Mouse (Mus musculus) E14TG2a.4 (cell line): ENCODE measurements around the gene Mymk.

ENCODE experiments used
- H3K27me3 ChIP-seq: 2 replicates; pipeline ENCODE4 v1.6.1; 2014; ENCODE audit warnings: low read length, control low read depth; ENCODE audit not compliant: insufficient read depth
- H3K36me3 ChIP-seq: 2 replicates; pipeline ENCODE4 v1.6.1; 2014; ENCODE audit warnings: low read length, control low read depth; ENCODE audit not compliant: insufficient read depth
- H3K4me1 ChIP-seq: replicated peaks from 2 replicates; pipeline ENCODE4 v1.6.1; 2014; ENCODE audit warnings: low read depth, low read length, control low read depth
- H3K4me3 ChIP-seq: replicated peaks from 2 replicates; pipeline ENCODE4 v1.5.1; 2014; ENCODE audit warnings: mild to moderate bottlenecking, low read length
- H3K9me3 ChIP-seq: 2 replicates; pipeline ENCODE4 v1.6.1; 2014; ENCODE audit warnings: low read length, control low read depth
- CTCF ChIP-seq: conservative IDR thresholded peaks from 2 replicates; pipeline ENCODE4 v1.5.1; 2014; ENCODE audit warnings: low read length
- NANOG ChIP-seq: IDR thresholded peaks from 2 replicates; pipeline ENCODE4 v1.6.1; 2014; ENCODE audit warnings: borderline replicate concordance, low read length, mixed read lengths
- POU5F1 ChIP-seq: IDR thresholded peaks from 2 replicates; pipeline ENCODE4 v1.6.1; 2014; ENCODE audit warnings: low read length, borderline replicate concordance

Mymk gene

GRCm38 (mm10) chr2:27071978-27072377 lies at the start of gene Mymk:
Gene Mymk (minus strand): TSS chr2:27072179.
- Histone ChIP-seq H3K9me3 (no peaks in the 10 kb centered on the region), H3K27me3 (no peaks in the 10 kb centered on the region), H3K4me3 (no peak within 1 kb of the TSS), H3K4me1 (no peaks in the 10 kb centered on the region), H3K36me3 (no peaks in the 10 kb centered on the region)
- TF ChIP-seq NANOG (no peak), POU5F1 (no peak), CTCF (no peak)

GRCm38 (mm10) chr2:27120241-27120641 lies 48.3 kb upstream of the Mymk start:
- no peaks in the 10 kb centered on the region for H3K9me3 ChIP-seq
- no peaks in the 10 kb centered on the region for H3K36me3 ChIP-seq
- no peak for TF ChIP-seq CTCF
- TF ChIP-seq POU5F1: no peak
- TF ChIP-seq NANOG: no peak
- H3K4me1 ChIP-seq: peaks cover 23% of the 10 kb centered on the region
- H3K4me3 ChIP-seq: 0 out of 2 replicates have a peak overlapping the region, but pooled peaks have one; percentile 7
- H3K27me3 ChIP-seq: peaks cover 8% of the 10 kb centered on the region; the same call in 1 of the 2 replicates

- H3K4me1 ChIP-seq: peaks cover 23% of the 10 kb centered on the region
- TF ChIP-seq NANOG: no peak
- TF ChIP-seq POU5F1: no peak
- TF ChIP-seq CTCF: no peak
- no peaks in the 10 kb centered on the region for H3K36me3 ChIP-seq
- no peak overlapping the region for H3K4me3 ChIP-seq
- peaks cover 8% of the 10 kb centered on the region; the same call in 1 of the 2 replicates for H3K27me3 ChIP-seq
- H3K9me3 ChIP-seq: no peaks in the 10 kb centered on the region
Measured at GRCm38 (mm10) chr2:27119766-27120165, 47.8 kb upstream of the Mymk start.

- H3K4me1 ChIP-seq: peaks cover 23% of the 10 kb centered on the region
- no peaks in the 10 kb centered on the region for H3K36me3 ChIP-seq
- H3K27me3 ChIP-seq: peaks cover 4% of the 10 kb centered on the region; the same call in 1 of the 2 replicates
- H3K4me3 ChIP-seq: no peak overlapping the region
- no peak for TF ChIP-seq CTCF
- TF ChIP-seq POU5F1: no peak
- no peaks in the 10 kb centered on the region for H3K9me3 ChIP-seq
Measured at GRCm38 (mm10) chr2:27118452-27118851, 46.5 kb upstream of the Mymk start.

GRCm38 (mm10) chr2:27114169-27114568 lies 42.2 kb upstream of the Mymk start:
- Histone ChIP-seq H3K4me1 (peaks cover 8% of the 10 kb centered on the region; the same call in 1 of the 2 replicates), H3K27me3 (peaks cover 33% of the 10 kb centered on the region), H3K36me3 (no peaks in the 10 kb centered on the region), H3K4me3 (no peak overlapping the region), H3K9me3 (no peaks in the 10 kb centered on the region; the same call in 1 of the 2 replicates)
- TF ChIP-seq NANOG (no peak), POU5F1 (no peak), CTCF (no peak)

- Histone ChIP-seq H3K9me3 (no peaks in the 10 kb centered on the region; the same call in 1 of the 2 replicates), H3K27me3 (peaks cover 34% of the 10 kb centered on the region), H3K4me1 (peaks cover 8% of the 10 kb centered on the region; the same call in 1 of the 2 replicates), H3K36me3 (no peaks in the 10 kb centered on the region), H3K4me3 (peak overlapping the region; percentile 48)
- no peak for TF ChIP-seq NANOG
- TF ChIP-seq CTCF: no peak
- TF ChIP-seq POU5F1: no peak
Measured at GRCm38 (mm10) chr2:27112585-27112984, 40.6 kb upstream of the Mymk start.

- peaks cover 37% of the 10 kb centered on the region for H3K27me3 ChIP-seq
- H3K4me3 ChIP-seq: no peak overlapping the region
- TF ChIP-seq CTCF (no peak), NANOG (no peak), POU5F1 (no peak)
- no peaks in the 10 kb centered on the region; the same call in 1 of the 2 replicates for H3K9me3 ChIP-seq
- H3K36me3 ChIP-seq: no peaks in the 10 kb centered on the region
- H3K4me1 ChIP-seq: peaks cover 8% of the 10 kb centered on the region; the same call in 1 of the 2 replicates
Measured at GRCm38 (mm10) chr2:27109052-27109451, 37.1 kb upstream of the Mymk start.

GRCm38 (mm10) chr2:27108144-27108543 lies 36.2 kb upstream of the Mymk start:
- H3K36me3 ChIP-seq: no peaks in the 10 kb centered on the region
- peaks cover 8% of the 10 kb centered on the region; the same call in 1 of the 2 replicates for H3K4me1 ChIP-seq
- no peak for TF ChIP-seq CTCF
- TF ChIP-seq POU5F1: no peak
- no peak for TF ChIP-seq NANOG
- no peak overlapping the region for H3K4me3 ChIP-seq
- peaks cover 34% of the 10 kb centered on the region for H3K27me3 ChIP-seq
- H3K9me3 ChIP-seq: no peaks in the 10 kb centered on the region; the same call in 1 of the 2 replicates

GRCm38 (mm10) chr2:27106816-27107215 lies 34.8 kb upstream of the Mymk start:
- Histone ChIP-seq H3K36me3 (no peaks in the 10 kb centered on the region), H3K4me3 (no peak overlapping the region), H3K27me3 (peaks cover 21% of the 10 kb centered on the region), H3K4me1 (no peaks in the 10 kb centered on the region), H3K9me3 (no peaks in the 10 kb centered on the region)
- TF ChIP-seq CTCF (no peak), POU5F1 (no peak), NANOG (no peak)
